Mouse (Mus musculus): ENCODE measurements around the gene Fam133b. TPM values are rescaled to one million over a fixed set of nuclear protein-coding genes. Genes with fewer than 3 reads are reported as not detected.
"Not testable (repeated sequence)": the region's sequence is repeated elsewhere in the genome, so short reads cannot be mapped to it uniquely, and the experiment has no call there.

Gene Fam133b
- polyA plus RNA-seq, 1 experiment from 2014 or later: 15.7 TPM

DNA sequence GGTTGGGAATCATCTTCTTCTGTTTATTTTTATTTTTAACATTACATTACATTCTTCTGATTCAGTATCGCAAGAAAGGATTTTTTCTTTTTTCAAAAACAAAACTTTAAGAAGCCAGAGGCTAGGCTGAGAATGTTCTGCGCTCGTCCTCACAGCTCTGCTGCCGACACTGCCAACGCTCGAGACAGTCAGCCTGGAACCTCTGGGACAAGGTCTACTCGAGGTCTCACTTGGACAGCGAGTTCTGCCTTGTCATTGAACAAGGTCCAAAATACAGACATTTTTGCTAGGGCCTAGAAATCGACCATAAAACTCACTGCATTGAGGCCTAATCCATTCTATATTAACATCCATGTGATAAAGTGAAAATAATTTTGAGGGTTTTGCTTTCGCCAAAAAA, 20.8 kb upstream of the Fam133b start:
- Histone ChIP-seq H3K4me2 (no peak overlapping the region), H3K9me3 (no peaks in the 10 kb centered on the region), H3K27me3 (replicated peaks) (no peaks in the 10 kb centered on the region), H3K4me3 (no peak overlapping the region), H3K9ac (no peak overlapping the region), H3K4me1 (no peaks in the 10 kb centered on the region), H3K27ac (replicated peaks) (no peak overlapping the region), H3K36me3 (peaks cover 64% of the 10 kb centered on the region)
- WGBS: 84% methylated on average over 10 of the region's 10 CpGs
- no peak for ATAC-seq (ENCODE audit: extremely low read depth, insufficient number of reproducible peaks, low FRiP score, low TSS enrichment)

DNA sequence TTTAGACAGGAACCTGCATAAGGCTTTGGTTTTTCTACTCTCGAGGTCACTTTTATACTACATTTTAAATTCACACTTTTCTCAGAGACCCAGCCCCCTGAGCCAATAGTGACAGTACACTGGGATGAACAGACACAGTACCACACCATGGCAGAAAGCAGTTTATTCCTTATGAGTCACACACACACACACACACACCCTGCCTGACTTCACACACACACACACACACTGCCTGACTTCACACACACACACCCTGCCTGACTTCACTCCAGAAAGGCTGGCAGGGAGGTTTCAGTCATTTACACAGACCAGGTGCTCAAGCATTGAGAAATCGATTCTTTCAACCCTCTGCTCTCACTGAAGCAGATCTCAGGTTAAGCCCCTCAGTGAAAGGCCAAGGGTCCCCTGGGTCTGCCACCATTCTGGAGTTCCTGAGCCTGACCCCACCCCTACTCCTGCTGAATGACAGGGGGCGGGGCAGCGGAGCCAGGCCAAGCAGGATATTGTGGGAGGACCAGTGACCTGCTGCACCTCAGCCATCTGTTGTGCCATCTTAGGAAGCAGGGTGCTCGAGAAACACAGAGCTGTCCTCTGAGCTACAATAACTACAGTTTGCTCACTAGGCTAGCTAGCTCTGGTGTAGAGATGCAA, 16.5 kb upstream of the Fam133b start:
- no peak for ATAC-seq (ENCODE audit: extremely low read depth, insufficient number of reproducible peaks, low FRiP score, low TSS enrichment)

DNA sequence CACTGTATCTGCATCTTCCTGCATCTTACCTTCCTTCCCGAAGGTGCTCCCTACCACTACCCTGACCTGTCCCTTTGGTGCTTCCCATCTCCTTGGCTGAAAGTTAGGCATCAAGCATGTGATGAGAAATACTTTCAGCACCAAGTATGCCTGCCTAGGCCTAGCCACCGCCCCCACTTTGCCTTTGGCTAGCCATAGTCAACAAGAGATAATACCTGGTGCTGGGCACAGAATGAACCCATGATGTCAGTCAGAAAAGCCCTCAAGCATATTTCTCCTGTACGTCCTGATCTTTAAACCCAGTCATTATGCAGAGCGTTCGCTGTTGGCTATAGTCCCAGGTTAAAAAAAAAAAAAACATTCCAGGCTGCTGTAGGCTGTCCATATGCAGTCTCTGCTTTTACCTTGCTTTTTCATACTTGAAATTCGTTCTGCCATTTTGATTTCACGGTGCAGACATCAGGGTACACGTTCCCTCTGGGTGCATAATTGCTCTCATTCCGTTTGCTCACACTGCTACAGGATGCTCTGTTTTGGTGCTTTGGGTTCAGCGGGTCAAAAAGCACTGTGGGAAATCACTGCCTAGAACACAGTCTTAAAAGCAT, 13.9 kb upstream of the Fam133b start:
- no peak overlapping the region for H3K4me3 ChIP-seq
- no peak overlapping the region for H3K4me2 ChIP-seq
- H3K9ac ChIP-seq: no peak overlapping the region
- H3K9me3 ChIP-seq: no peaks in the 10 kb centered on the region
- WGBS: 71% methylated on average over 10 of the region's 10 CpGs
- no peak overlapping the region for H3K27ac ChIP-seq (replicated peaks)
- peaks cover 8% of the 10 kb centered on the region for H3K36me3 ChIP-seq
- no peak for ATAC-seq (ENCODE audit: extremely low read depth, insufficient number of reproducible peaks, low FRiP score, low TSS enrichment)
- H3K27me3 ChIP-seq (replicated peaks): no peaks in the 10 kb centered on the region
- H3K4me1 ChIP-seq: no peaks in the 10 kb centered on the region

More for the DNA sequence above, 16.5 kb upstream of the Fam133b start:
- Histone ChIP-seq H3K9ac (no peak overlapping the region), H3K4me1 (no peaks in the 10 kb centered on the region), H3K27me3 (replicated peaks) (no peaks in the 10 kb centered on the region), H3K4me3 (no peak overlapping the region), H3K36me3 (peaks cover 30% of the 10 kb centered on the region), H3K4me2 (no peak overlapping the region), H3K9me3 (no peaks in the 10 kb centered on the region), H3K27ac (replicated peaks) (no peak overlapping the region)
- 57% methylated on average over 5 of the region's 5 CpGs for WGBS

DNA sequence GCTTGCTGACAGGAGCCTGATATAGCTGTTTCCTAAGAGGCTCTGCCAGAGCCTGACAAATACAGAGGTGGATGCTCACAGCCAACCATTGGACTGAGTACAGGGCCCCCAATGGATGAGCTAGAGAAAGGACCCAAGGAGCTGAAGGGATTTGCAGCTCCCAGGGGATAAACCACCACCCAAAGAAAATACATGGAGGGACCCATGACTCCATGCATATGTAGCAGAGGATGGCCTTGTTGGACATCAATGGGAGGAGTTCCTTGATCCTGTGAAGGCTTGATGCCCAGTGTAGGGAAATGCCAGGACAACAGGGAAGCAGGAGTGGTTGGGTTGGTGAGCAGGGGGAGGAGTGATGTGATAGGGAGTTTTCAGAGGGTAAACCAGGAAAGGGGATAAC, 11.6 kb upstream of the Fam133b start:
- not testable (repeated sequence) for H3K36me3 ChIP-seq; ATAC-seq (ENCODE audit: extremely low read depth, insufficient number of reproducible peaks, low FRiP score, low TSS enrichment); H3K9me3 ChIP-seq; H3K4me3 ChIP-seq; H3K4me2 ChIP-seq; H3K27me3 ChIP-seq (replicated peaks); H3K27ac ChIP-seq (replicated peaks); H3K4me1 ChIP-seq; H3K9ac ChIP-seq

DNA sequence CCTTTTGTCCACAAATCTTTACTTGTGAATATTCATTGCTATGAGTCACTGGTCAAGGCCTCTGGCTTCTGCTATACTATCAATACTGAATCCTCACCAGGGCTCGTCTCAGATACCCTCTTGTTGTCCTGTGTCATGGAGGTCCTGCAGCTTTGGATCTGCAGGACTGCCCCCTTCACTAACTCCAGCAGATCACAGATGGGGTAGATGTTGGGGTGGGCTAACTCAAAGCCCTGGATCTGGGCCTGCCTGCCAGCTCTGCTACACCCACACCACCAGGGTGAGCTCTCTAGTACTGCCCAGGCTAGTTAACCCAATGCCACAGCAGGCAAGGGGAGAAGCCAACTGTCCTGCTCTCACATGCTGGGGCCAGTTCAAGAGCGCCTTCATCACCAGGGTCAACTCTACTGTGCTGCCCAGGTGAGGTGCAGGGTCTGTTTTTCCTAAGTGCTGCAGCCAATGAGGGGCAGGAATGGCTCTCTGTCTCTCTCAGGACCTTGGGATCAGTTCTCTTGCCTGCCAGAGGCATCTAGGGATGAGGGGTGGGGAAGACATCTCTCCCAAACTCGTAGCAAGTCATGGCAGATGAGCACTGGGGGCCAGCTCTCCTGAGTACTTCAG, 6.9 kb upstream of the Fam133b start:
- Histone ChIP-seq H3K4me1 (no peaks in the 10 kb centered on the region; the same call in 1 of the 2 replicates), H3K4me3 (no peak overlapping the region), H3K9me3 (no peaks in the 10 kb centered on the region), H3K36me3 (no peaks in the 10 kb centered on the region), H3K27ac (replicated peaks) (no peak overlapping the region), H3K9ac (no peak overlapping the region), H3K27me3 (replicated peaks) (no peaks in the 10 kb centered on the region), H3K4me2 (no peak overlapping the region)
- no peak for ATAC-seq (ENCODE audit: extremely low read depth, insufficient number of reproducible peaks, low FRiP score, low TSS enrichment)
- WGBS: 70% methylated on average over 3 of the region's 3 CpGs

DNA sequence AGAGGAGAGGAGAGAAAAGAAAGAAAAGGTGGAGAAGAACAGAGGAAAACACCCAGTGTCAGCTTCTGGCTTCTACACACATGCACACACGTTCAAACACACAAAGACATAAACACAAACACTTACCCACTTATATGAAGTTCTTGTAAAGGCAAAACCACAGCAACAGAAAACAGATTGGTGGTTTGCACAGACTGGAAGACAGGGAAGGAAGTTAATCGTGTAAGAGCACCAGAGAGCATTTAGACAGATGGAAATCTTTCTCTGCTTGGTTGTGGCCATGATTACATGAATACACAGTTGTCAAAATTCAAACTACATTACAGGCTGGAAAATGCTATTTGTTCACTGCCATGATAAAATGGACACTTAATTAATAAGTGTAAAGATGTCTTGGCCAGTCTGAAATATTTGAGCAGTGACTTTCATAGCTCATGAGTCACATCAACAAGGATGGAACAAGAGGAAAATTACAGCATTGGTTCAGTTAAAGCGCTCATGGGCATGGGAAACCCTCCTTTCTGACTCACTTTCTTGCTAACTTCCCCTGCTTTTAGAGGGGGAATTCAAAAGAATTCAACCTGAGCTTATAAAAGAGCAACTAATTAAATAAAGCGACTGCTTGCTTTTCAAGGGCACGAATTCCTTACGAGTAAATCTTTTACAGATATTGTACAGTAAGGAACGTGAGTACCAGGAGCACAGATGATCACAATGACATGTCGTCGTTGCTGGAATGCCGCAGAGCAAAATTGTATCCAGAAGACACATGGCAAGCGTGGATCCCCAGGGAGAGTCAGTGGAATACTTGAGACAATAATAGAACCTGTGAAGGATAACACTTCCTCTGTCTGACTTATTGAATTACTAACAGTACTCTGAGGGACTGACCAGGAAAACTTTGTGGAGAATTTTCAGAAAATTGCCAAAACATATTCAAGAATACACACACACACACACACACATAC, 4.8 kb upstream of the Fam133b start:
- no peaks in the 10 kb centered on the region for H3K27me3 ChIP-seq (replicated peaks)
- H3K9ac ChIP-seq: no peak overlapping the region
- no peaks in the 10 kb centered on the region for H3K9me3 ChIP-seq
- H3K36me3 ChIP-seq: no peaks in the 10 kb centered on the region
- H3K4me3 ChIP-seq: no peak overlapping the region
- H3K4me1 ChIP-seq: no peaks in the 10 kb centered on the region; the same call in 1 of the 2 replicates
- H3K27ac ChIP-seq (replicated peaks): no peak overlapping the region
- H3K4me2 ChIP-seq: no peak overlapping the region
- 57% methylated on average over 11 of the region's 11 CpGs for WGBS
- no peak for ATAC-seq (ENCODE audit: extremely low read depth, insufficient number of reproducible peaks, low FRiP score, low TSS enrichment)

DNA sequence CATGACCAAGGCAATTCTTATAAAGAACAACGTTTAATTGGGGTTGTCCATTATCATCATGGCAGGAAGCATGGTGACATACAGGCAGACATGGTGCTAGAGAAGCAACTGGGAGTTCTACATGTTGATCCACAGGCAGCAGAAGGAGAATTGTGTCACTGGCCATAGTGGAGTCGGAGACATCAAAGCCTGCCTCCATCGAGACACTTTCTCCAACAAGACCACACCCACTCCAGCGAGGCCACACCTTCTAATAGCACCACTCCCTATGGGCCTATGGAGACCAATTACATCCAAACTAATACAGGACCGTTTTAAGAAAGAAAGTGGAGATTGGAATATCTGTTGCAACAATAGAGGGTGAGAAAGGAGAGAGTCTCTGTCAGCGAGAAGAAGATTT, 1.8 kb upstream of the Fam133b start:
- no peak for ATAC-seq (ENCODE audit: extremely low read depth, insufficient number of reproducible peaks, low FRiP score, low TSS enrichment)
- H3K27ac ChIP-seq (replicated peaks): no peak overlapping the region
- H3K4me2 ChIP-seq: no peak overlapping the region
- no peaks in the 10 kb centered on the region for H3K9me3 ChIP-seq
- no peaks in the 10 kb centered on the region for H3K27me3 ChIP-seq (replicated peaks)
- peaks cover 16% of the 10 kb centered on the region for H3K4me1 ChIP-seq
- H3K36me3 ChIP-seq: peaks cover 4% of the 10 kb centered on the region; the same call in 1 of the 2 replicates
- H3K4me3 ChIP-seq: no peak overlapping the region
- 69% methylated on average over 6 of the region's 6 CpGs for WGBS
- no peak overlapping the region for H3K9ac ChIP-seq

DNA sequence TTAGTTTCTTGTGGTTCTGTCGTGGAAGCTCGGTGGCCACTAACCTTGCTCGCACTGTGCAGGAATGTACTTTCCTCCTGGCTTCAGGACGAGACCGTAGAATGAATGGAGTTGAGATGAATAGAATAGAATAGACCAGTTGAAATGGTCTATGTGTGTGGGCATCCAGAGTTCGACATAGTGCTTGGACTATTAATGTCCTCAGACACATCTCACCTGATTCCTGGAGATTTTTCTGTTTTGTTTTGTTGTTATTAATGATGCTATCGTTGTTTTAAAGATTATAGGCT, 792 bp downstream of the Fam133b start:
- WGBS: 9% methylated on average over 7 of the region's 7 CpGs
- peak overlapping the region; percentile 95 for H3K9ac ChIP-seq
- H3K9me3 ChIP-seq: no peaks in the 10 kb centered on the region
- peak overlapping the region; percentile 87 for H3K4me3 ChIP-seq
- peaks cover 16% of the 10 kb centered on the region for H3K4me1 ChIP-seq
- H3K27me3 ChIP-seq (replicated peaks): no peaks in the 10 kb centered on the region
- no peak for ATAC-seq (ENCODE audit: extremely low read depth, insufficient number of reproducible peaks, low FRiP score, low TSS enrichment)
- H3K27ac ChIP-seq (replicated peaks): no peak overlapping the region
- H3K4me2 ChIP-seq: peak overlapping the region; percentile 82
- H3K36me3 ChIP-seq: peaks cover 10% of the 10 kb centered on the region

DNA sequence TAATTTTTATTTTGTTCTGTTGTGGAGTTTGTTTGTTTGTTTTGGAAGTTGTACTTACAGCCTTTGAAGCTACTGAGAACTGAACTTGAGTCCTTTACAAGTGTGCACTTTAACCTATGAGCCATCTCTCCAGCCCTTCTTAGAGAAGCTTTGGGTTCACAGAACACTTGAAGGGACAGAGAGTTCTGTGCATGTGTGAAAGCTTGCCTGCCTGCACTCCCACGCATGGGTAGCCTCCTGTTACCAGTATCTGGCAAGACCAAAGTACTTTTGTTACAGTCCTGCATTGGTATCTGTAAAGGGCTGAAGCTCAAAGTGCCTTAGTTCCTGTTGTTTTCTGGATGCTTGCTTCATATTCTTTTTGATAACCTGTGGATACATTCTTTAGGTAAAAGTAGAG, 2.6 kb downstream of the Fam133b start:
- H3K4me3 ChIP-seq: no peak overlapping the region
- WGBS: 71% methylated on average over 1 of the region's 1 CpGs
- H3K36me3 ChIP-seq: peaks cover 10% of the 10 kb centered on the region
- H3K9ac ChIP-seq: no peak overlapping the region
- H3K27ac ChIP-seq (replicated peaks): no peak overlapping the region
- no peaks in the 10 kb centered on the region for H3K9me3 ChIP-seq
- H3K27me3 ChIP-seq (replicated peaks): no peaks in the 10 kb centered on the region
- peaks cover 16% of the 10 kb centered on the region for H3K4me1 ChIP-seq
- no peak for ATAC-seq (ENCODE audit: extremely low read depth, insufficient number of reproducible peaks, low FRiP score, low TSS enrichment)
- H3K4me2 ChIP-seq: no peak overlapping the region

DNA sequence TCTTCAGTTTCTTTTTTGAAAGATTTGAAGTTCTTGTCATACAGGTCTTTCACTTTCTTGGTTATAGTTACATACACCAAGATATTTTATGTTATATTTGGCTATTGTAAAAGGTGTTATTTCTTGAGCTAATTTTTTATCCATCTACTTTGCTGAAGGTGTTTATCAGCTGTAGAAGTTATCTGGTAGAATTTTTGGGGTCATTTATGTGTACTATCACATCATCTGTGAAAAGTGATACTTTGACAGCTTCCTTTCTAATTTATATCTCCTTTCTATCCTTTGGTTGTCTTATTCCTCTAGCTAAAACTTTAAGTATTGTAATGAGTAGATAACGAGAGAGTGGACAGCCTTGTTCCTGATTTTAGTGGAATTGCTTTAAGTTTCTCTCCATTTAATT, 7.8 kb downstream of the Fam133b start:
- WGBS: 96% methylated on average over 1 of the region's 1 CpGs
- H3K9me3 ChIP-seq: no peaks in the 10 kb centered on the region
- H3K27ac ChIP-seq (replicated peaks): no peak overlapping the region
- no peak overlapping the region for H3K4me2 ChIP-seq
- peaks cover 27% of the 10 kb centered on the region for H3K36me3 ChIP-seq
- peaks cover 8% of the 10 kb centered on the region; the same call in 1 of the 2 replicates for H3K4me1 ChIP-seq
- no peak overlapping the region for H3K9ac ChIP-seq
- H3K27me3 ChIP-seq (replicated peaks): no peaks in the 10 kb centered on the region
- H3K4me3 ChIP-seq: no peak overlapping the region
- no peak for ATAC-seq (ENCODE audit: extremely low read depth, insufficient number of reproducible peaks, low FRiP score, low TSS enrichment)

DNA sequence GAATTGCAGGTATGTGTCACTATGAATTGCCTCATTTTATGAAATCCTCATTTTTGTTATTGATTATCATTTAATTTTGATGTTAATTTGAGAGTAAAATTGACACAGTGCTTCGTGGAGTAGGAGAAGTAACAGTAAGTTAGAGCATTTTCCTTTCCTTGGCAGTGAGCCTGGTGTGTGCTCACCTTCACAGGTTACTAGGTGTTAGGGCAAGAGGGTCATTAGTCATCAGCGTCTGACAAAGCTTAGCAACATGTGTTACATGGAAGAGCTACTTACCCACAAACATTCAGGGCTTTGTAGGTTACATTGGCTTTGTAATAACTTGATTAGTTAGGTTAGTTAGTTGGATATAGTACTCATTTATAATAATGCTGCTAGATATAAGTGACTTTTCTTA, 10.6 kb downstream of the Fam133b start:
- WGBS: 88% methylated on average over 2 of the region's 2 CpGs
- no peak for ATAC-seq (ENCODE audit: extremely low read depth, insufficient number of reproducible peaks, low FRiP score, low TSS enrichment)
- H3K4me3 ChIP-seq: no peak overlapping the region

More for the DNA sequence above, 10.6 kb downstream of the Fam133b start:
- no peak overlapping the region for H3K27ac ChIP-seq (replicated peaks)
- no peaks in the 10 kb centered on the region for H3K9me3 ChIP-seq
- H3K4me2 ChIP-seq: no peak overlapping the region
- no peaks in the 10 kb centered on the region for H3K27me3 ChIP-seq (replicated peaks)
- H3K36me3 ChIP-seq: peaks cover 42% of the 10 kb centered on the region
- no peak overlapping the region for H3K9ac ChIP-seq
- H3K4me1 ChIP-seq: peaks cover 8% of the 10 kb centered on the region; the same call in 1 of the 2 replicates
